Mouse (Mus musculus): ENCODE results near the gene Gsto2.

Gene Gsto2

GRCm38 (mm10) chr19:47891562-47892312, 26.4 kb downstream of the Gsto2 start:
- DNase-seq (ENCODE audit: low read depth) = no peak

GRCm38 (mm10) chr19:47893092-47893491, 27.8 kb downstream of the Gsto2 start:
- DNase-seq (ENCODE audit: low read depth) = no peak

- no peak for DNase-seq (ENCODE audit: low read depth)
These were observed 33.2 kb downstream of the Gsto2 start for GRCm38 (mm10) chr19:47898472-47899079.

GRCm38 (mm10) chr19:47900012-47900411, 34.7 kb downstream of the Gsto2 start:
- DNase-seq (ENCODE audit: low read depth) = peak; percentile 25

GRCm38 (mm10) chr19:47900558-47900957, 35.2 kb downstream of the Gsto2 start:
- DNase-seq (ENCODE audit: low read depth) = no peak

GRCm38 (mm10) chr19:47902316-47903201, 37.2 kb downstream of the Gsto2 start:
- peak; percentile 89 for DNase-seq (ENCODE audit: low read depth)

GRCm38 (mm10) chr19:47903679-47904078, 38.3 kb downstream of the Gsto2 start:
- no peak for DNase-seq (ENCODE audit: low read depth)

- DNase-seq (ENCODE audit: low read depth) = no peak
These were observed 39.7 kb downstream of the Gsto2 start for GRCm38 (mm10) chr19:47905081-47905480.

GRCm38 (mm10) chr19:47905603-47906002, 40.3 kb downstream of the Gsto2 start:
- DNase-seq (ENCODE audit: low read depth) = peak; percentile 52

GRCm38 (mm10) chr19:47907596-47907995, 42.3 kb downstream of the Gsto2 start:
- DNase-seq (ENCODE audit: low read depth) = no peak

GRCm38 (mm10) chr19:47908961-47909371, 43.6 kb downstream of the Gsto2 start:
- DNase-seq (ENCODE audit: low read depth) = no peak

GRCm38 (mm10) chr19:47909387-47910116, 44.2 kb downstream of the Gsto2 start:
- DNase-seq (ENCODE audit: low read depth) = peak; percentile 52

- peak; percentile 79 for DNase-seq (ENCODE audit: low read depth)
These were observed 44.8 kb downstream of the Gsto2 start for GRCm38 (mm10) chr19:47910117-47910618.

GRCm38 (mm10) chr19:47910751-47911150, 45.4 kb downstream of the Gsto2 start:
- DNase-seq (ENCODE audit: low read depth) = no peak

GRCm38 (mm10) chr19:47913344-47913743, 48.0 kb downstream of the Gsto2 start:
- no peak for DNase-seq (ENCODE audit: low read depth)

- DNase-seq (ENCODE audit: low read depth) = no peak
These were observed 48.9 kb downstream of the Gsto2 start for GRCm38 (mm10) chr19:47914191-47914590.

- DNase-seq (ENCODE audit: low read depth) = no peak
These were observed 49.9 kb downstream of the Gsto2 start for GRCm38 (mm10) chr19:47915251-47915650.

GRCm38 (mm10) chr19:47917396-47917795, 52.1 kb downstream of the Gsto2 start:
- DNase-seq (ENCODE audit: low read depth) = no peak

- no peak for DNase-seq (ENCODE audit: low read depth)
These were observed 52.7 kb downstream of the Gsto2 start for GRCm38 (mm10) chr19:47918016-47918415.

- peak; percentile 78 for DNase-seq (ENCODE audit: low read depth)
These were observed 53.2 kb downstream of the Gsto2 start for GRCm38 (mm10) chr19:47918455-47919101.

Data from 416B (cell line).